ENCODE assay signal across 24 mouse cellular contexts in the genomic region with DNA sequence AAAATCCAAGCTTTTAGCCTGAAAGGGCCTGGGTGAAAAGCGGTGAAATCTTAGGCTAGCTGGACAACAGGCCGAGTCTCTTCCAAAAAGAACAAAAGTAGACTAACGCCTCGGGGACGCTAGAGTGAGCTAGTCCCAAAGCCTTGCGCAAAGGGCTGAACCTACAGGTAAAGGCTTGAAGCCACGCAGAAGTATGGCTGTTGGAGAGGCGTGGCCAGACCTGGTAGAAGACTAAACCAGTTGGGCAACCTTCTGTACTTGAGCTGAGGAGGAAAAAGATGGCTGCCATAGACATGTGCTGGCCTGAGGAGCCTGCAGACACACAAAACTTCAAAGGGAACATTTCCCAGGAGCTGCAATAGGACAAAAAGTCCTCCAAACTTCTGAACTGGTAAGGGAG. TPM values are rescaled to one million over a fixed set of nuclear protein-coding genes. Genes with fewer than 3 reads are reported as not detected.
"Had no signal": no experiment of that assay in that cellular context is flagged by ENCODE, and none has a peak within 500 bp of the region (broad histone marks: within the 10 kb centered on the region; RNA-seq: fewer than 3 reads in every experiment).

No protein-coding gene starts in this region.

- H3K27ac ChIP-seq: limb, embryonic 12.5 days; liver, embryonic 12.5 days; liver, embryonic 15.5 days; lung, embryonic 15.5 days; midbrain, embryonic 12.5 days; midbrain, embryonic 15.5 days; neural tube, embryonic 12.5 days; neural tube, embryonic 15.5 days had no signal

- DNase-seq: kidney, adult 18-20 months; kidney, adult 9 months; kidney, postnatal 14 days; kidney, postnatal 4 days; layer of hippocampus, adult 9-11 months; liver; lung, adult 18-20 months; lung, postnatal 10 days; lung, postnatal 36 days; right cerebral cortex, adult 18-20 months; right cerebral cortex, postnatal 14 days; right cerebral cortex, postnatal 4 days; thymus, postnatal 25 days had no signal

- ATAC-seq: liver, embryonic 12.5 days; midbrain, embryonic 15.5 days had no signal

- H3K4me1 ChIP-seq: limb, embryonic 12.5 days; lung, embryonic 15.5 days had no signal

- H3K27me3 ChIP-seq: limb, embryonic 12.5 days; liver, embryonic 12.5 days; liver, embryonic 15.5 days; lung, embryonic 15.5 days; megakaryocyte, embryonic 14.5 days; midbrain, embryonic 12.5 days; midbrain, embryonic 15.5 days; neural tube, embryonic 12.5 days; neural tube, embryonic 15.5 days had no signal

- H3K9ac ChIP-seq: limb, embryonic 12.5 days; liver, embryonic 12.5 days; liver, embryonic 15.5 days; lung, embryonic 15.5 days; midbrain, embryonic 12.5 days; midbrain, embryonic 15.5 days; neural tube, embryonic 12.5 days; neural tube, embryonic 15.5 days had no signal

- H3K9me3 ChIP-seq: liver, embryonic 15.5 days had no signal

- H3K4me2 ChIP-seq: limb, embryonic 12.5 days; liver, embryonic 12.5 days; liver, embryonic 15.5 days; lung, embryonic 15.5 days; midbrain, embryonic 12.5 days; midbrain, embryonic 15.5 days; neural tube, embryonic 12.5 days; neural tube, embryonic 15.5 days had no signal

- H3K4me3 ChIP-seq: limb, embryonic 12.5 days; liver, embryonic 12.5 days; liver, embryonic 15.5 days; lung, embryonic 15.5 days; megakaryocyte, embryonic 14.5 days; midbrain, embryonic 12.5 days; midbrain, embryonic 15.5 days; neural tube, embryonic 12.5 days; neural tube, embryonic 15.5 days had no signal

RNA-seq across cellular contexts. Expression of a gene that starts 50.7 kb away (rescaled TPM):
- total RNA-seq: left cerebral cortex, postnatal 10 days had no signal
- polyA plus RNA-seq: midbrain, embryonic 15.5 days; thymus, postnatal 0 days had no signal
